Mouse (Mus musculus): Measurements from ENCODE around the gene Stk38l.

DNA sequence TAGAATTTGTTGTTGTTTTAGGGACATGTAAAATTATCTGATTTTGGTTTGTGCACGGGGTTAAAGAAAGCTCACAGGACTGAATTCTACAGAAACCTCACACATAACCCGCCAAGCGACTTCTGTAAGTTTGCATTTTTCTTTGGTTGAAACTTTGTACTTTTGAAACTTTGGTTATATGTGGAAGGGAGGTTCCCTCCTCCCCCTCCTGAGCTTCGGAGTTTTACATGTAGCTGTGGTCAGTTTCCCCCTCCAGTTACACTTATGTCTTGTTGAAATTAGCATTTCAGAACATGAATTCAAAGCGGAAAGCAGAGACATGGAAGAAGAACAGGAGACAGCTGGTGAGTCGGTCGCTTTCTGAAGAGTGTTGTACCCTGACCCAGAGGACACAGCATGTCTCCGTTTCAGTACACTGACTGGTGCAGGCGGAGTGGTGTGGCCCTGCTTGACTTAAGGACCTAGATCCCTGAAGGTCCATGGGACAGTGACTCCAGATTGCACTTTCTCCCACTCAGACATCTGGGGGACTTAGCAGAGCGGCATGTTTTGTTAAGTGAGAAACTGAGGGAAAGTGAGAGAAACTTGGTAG is 44.1 kb downstream of the Stk38l start:
- no peak for TF ChIP-seq CTCF (IDR thresholded peaks at IDR 0.05)
- TF ChIP-seq POLR2A (IDR thresholded peaks at IDR 0.05; ENCODE audit: insufficient read depth, low read depth, low read length): no peak

Measured in heart, adult 2 months (tissue).